In the genomic region with DNA sequence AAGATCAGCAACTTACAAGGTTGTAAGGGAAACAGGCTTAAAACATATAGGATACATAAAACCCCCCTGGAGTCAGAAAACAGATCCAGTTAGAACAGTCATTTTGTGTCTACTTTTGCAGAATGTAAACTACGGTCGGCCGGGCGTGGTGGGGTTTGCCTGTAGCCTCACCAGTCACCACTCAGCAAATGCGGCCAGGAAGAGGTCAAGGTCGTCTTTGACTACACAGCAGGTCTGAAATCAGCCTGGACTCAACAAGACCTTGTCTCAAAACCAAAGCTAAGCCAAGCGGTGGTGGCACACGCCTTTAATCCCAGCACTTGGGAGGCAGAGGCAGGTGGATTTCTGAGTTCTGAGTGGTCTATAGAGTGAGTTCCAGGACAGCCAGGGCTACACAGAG, we compare ENCODE assay signal across 24 mouse cellular contexts.
"Had no signal": no experiment of that assay in that cellular context is flagged by ENCODE, and none has a peak within 500 bp of the region (broad histone marks: within the 10 kb centered on the region; RNA-seq: fewer than 3 reads in every experiment).

No protein-coding gene starts in this region.

- H3K9ac ChIP-seq: heart, embryonic 13.5 days; heart, embryonic 15.5 days; hindbrain, embryonic 12.5 days; hindbrain, embryonic 14.5 days; intestine, embryonic 15.5 days; limb, embryonic 13.5 days; limb, embryonic 15.5 days; liver, embryonic 12.5 days; liver, embryonic 14.5 days had no signal

- DNase-seq: gastrocnemius, adult 2 months; gastrocnemius, postnatal 10 days; gastrocnemius, postnatal 25 days; heart, postnatal 14 days; heart, postnatal 4 days; kidney, adult 18-20 months; kidney, adult 8-10 months; kidney, postnatal 10 days; kidney, postnatal 25 days; kidney, postnatal 4 days; left cerebral cortex, postnatal 4 days had no signal

- H3K4me1 ChIP-seq: heart, embryonic 13.5 days; heart, embryonic 15.5 days; hindbrain, embryonic 10.5 days; intestine, embryonic 15.5 days had no signal

- H3K9me3 ChIP-seq: heart, embryonic 13.5 days; heart, embryonic 15.5 days; hindbrain, embryonic 10.5 days; hindbrain, embryonic 12.5 days; intestine, embryonic 15.5 days; limb, embryonic 13.5 days; limb, embryonic 15.5 days; liver, embryonic 12.5 days had no signal

- H3K4me3 ChIP-seq: gastrocnemius, adult 2 months; heart, adult 2 months; heart, embryonic 13.5 days; heart, embryonic 15.5 days; hindbrain, embryonic 10.5 days; hindbrain, embryonic 12.5 days; intestine, embryonic 15.5 days; layer of hippocampus, adult 2 months; left cerebral cortex, adult 2 months; limb, embryonic 13.5 days; limb, embryonic 15.5 days; liver, embryonic 12.5 days had no signal

- H3K27me3 ChIP-seq: heart, embryonic 13.5 days; heart, embryonic 15.5 days; hindbrain, embryonic 12.5 days; intestine, embryonic 15.5 days; limb, embryonic 13.5 days; limb, embryonic 15.5 days; liver, embryonic 12.5 days had no signal

- H3K27ac ChIP-seq: gastrocnemius, adult 2 months; heart, adult 2 months; heart, embryonic 13.5 days; heart, embryonic 15.5 days; hindbrain, embryonic 10.5 days; hindbrain, embryonic 12.5 days; hindbrain, embryonic 14.5 days; intestine, embryonic 15.5 days; layer of hippocampus, adult 2 months; left cerebral cortex, adult 2 months; limb, embryonic 13.5 days; limb, embryonic 15.5 days; liver, embryonic 12.5 days; liver, embryonic 14.5 days had no signal
